Mouse (Mus musculus): Measurements from ENCODE around the gene Cdc14a. TPM values are rescaled to one million over a fixed set of nuclear protein-coding genes. Genes with fewer than 3 reads are reported as not detected.
A peak's percentile ranks its signal among the peaks of the same experiment; 100 is the strongest.

Cdc14a gene
- polyA plus RNA-seq, 1 experiment from 2014 or later = 2.0 TPM

GRCm38 (mm10) chr3:116310672-116311071 is 113.2 kb downstream of the Cdc14a start:
- Histone ChIP-seq H3K36me3 (ENCODE audit: control insufficient read depth, insufficient read depth) (no peaks in the 10 kb centered on the region), H3K4me2 (ENCODE audit: low read depth, low read length) (no peak overlapping the region), H3K27me3 (ENCODE audit: control insufficient read depth, insufficient read depth, low read depth, low read length) (no peaks in the 10 kb centered on the region), H3K9ac (ENCODE audit: low read depth, low read length) (no peak overlapping the region), H3K4me1 (ENCODE audit: control insufficient read depth, low read depth, low read length) (peaks cover 6% of the 10 kb centered on the region), H3K4me3 (ENCODE audit: low read depth, low read length) (no peak overlapping the region), H3K9me3 (replicated peaks; ENCODE audit: control insufficient read depth, low read length) (no peaks in the 10 kb centered on the region), H3K27ac (ENCODE audit: low read length) (no peak overlapping the region)
- ATAC-seq (ENCODE audit: low read depth) = peak; percentile 37; the same call in 1 of the 2 replicates
- WGBS (ENCODE audit: insufficient replicate concordance) = 64% methylated on average over 4 of the region's 4 CpGs

DNA sequence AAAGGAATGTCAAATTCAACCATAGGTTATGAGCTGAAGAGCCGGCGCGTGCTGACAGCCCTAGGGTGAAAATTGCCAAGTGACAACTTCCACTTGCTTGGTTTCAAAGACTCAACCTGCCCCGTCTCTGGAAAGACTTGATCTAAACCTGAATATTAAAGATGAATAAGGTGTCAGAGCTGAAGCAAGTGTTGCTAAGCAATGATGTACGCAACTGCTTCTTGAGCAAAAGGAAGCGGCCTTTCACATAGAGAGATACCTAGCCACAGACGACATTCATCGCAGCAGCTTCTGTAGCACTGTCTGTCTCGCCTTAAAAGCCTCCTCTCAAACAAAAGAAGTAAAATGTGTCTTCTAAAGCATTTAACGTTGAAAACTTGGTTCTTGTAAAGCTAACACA is 113.8 kb downstream of the Cdc14a start:
- no peaks in the 10 kb centered on the region for H3K27me3 ChIP-seq (ENCODE audit: control insufficient read depth, insufficient read depth, low read depth, low read length)
- H3K36me3 ChIP-seq (ENCODE audit: control insufficient read depth, insufficient read depth) = no peaks in the 10 kb centered on the region
- H3K4me2 ChIP-seq (ENCODE audit: low read depth, low read length) = no peak overlapping the region
- WGBS (ENCODE audit: insufficient replicate concordance) = 85% methylated on average over 10 of the region's 10 CpGs
- no peaks in the 10 kb centered on the region for H3K9me3 ChIP-seq (replicated peaks; ENCODE audit: control insufficient read depth, low read length)
- no peak overlapping the region for H3K4me3 ChIP-seq (ENCODE audit: low read depth, low read length)
- ATAC-seq (ENCODE audit: low read depth) = no peak
- no peak overlapping the region for H3K9ac ChIP-seq (ENCODE audit: low read depth, low read length)
- no peak overlapping the region for H3K27ac ChIP-seq (ENCODE audit: low read length)
- peaks cover 6% of the 10 kb centered on the region for H3K4me1 ChIP-seq (ENCODE audit: control insufficient read depth, low read depth, low read length)

DNA sequence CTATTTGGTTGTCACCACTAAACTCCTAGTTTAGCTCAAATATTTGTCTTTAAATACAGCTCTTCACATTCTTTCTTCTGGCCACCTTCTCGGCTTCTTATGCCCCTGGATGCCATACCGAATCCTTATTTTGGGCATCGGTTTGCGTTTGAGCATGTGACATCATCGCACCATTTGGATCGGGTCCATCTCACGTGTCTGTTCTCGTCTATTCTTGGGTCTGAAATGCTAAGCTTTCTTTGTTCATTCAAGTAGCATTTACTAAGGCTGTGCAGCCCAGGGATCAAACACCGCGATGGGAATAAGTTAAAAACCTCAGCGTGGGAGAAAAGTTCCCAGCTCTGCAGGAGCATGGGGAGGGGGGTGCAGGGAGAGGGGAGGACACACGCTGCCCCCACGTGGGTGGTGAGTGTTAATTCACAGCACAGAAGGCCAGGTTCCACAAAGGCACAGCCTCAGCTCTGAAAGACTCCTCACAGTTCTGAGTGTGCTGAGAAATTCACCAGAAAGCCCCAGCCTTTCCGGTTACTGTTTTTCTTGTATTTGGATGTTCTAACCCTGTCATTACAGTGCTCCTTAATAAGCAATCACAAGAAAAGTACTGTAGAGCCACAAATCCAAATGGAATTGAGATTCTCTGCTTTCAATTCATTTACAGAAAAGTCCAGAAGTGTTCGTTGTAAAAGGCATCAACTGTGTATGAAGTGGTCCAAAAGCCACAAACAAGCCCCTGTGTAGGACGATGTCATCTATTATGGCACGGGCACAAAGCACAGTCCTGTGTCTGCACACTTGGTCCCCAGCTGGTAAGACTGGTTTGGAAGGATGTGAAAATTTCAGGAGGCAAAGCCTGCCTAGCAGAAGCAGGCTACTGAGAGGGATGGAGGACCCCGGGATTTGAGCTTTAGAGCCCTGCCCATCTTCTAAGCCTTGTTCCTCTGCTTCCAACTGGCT is 118.8 kb downstream of the Cdc14a start:
- Histone ChIP-seq H3K4me1 (ENCODE audit: control insufficient read depth, low read depth, low read length) (no peaks in the 10 kb centered on the region), H3K27ac (ENCODE audit: low read length) (no peak overlapping the region), H3K4me3 (ENCODE audit: low read depth, low read length) (no peak overlapping the region), H3K36me3 (ENCODE audit: control insufficient read depth, insufficient read depth) (no peaks in the 10 kb centered on the region), H3K9me3 (replicated peaks; ENCODE audit: control insufficient read depth, low read length) (no peaks in the 10 kb centered on the region), H3K27me3 (ENCODE audit: control insufficient read depth, insufficient read depth, low read depth, low read length) (no peaks in the 10 kb centered on the region), H3K9ac (ENCODE audit: low read depth, low read length) (no peak overlapping the region), H3K4me2 (ENCODE audit: low read depth, low read length) (no peak overlapping the region)
- ATAC-seq (ENCODE audit: low read depth) = no peak
- WGBS (ENCODE audit: insufficient replicate concordance) = 75% methylated on average over 18 of the region's 18 CpGs

GRCm38 (mm10) chr3:116302581-116302980 is 121.3 kb downstream of the Cdc14a start:
- H3K27me3 ChIP-seq (ENCODE audit: control insufficient read depth, insufficient read depth, low read depth, low read length) = no peaks in the 10 kb centered on the region
- WGBS (ENCODE audit: insufficient replicate concordance) = 73% methylated on average over 7 of the region's 7 CpGs
- H3K9ac ChIP-seq (ENCODE audit: low read depth, low read length) = no peak overlapping the region
- H3K36me3 ChIP-seq (ENCODE audit: control insufficient read depth, insufficient read depth) = no peaks in the 10 kb centered on the region
- H3K27ac ChIP-seq (ENCODE audit: low read length) = no peak overlapping the region
- H3K4me3 ChIP-seq (ENCODE audit: low read depth, low read length) = no peak overlapping the region
- peak; percentile 58 for ATAC-seq (ENCODE audit: low read depth)
- no peaks in the 10 kb centered on the region for H3K9me3 ChIP-seq (replicated peaks; ENCODE audit: control insufficient read depth, low read length)
- no peak overlapping the region for H3K4me2 ChIP-seq (ENCODE audit: low read depth, low read length)
- H3K4me1 ChIP-seq (ENCODE audit: control insufficient read depth, low read depth, low read length) = no peaks in the 10 kb centered on the region

GRCm38 (mm10) chr3:116301754-116302153 is 122.1 kb downstream of the Cdc14a start:
- Histone ChIP-seq H3K27me3 (ENCODE audit: control insufficient read depth, insufficient read depth, low read depth, low read length) (no peaks in the 10 kb centered on the region), H3K4me2 (ENCODE audit: low read depth, low read length) (no peak overlapping the region), H3K27ac (ENCODE audit: low read length) (no peak overlapping the region), H3K4me1 (ENCODE audit: control insufficient read depth, low read depth, low read length) (no peaks in the 10 kb centered on the region), H3K9ac (ENCODE audit: low read depth, low read length) (no peak overlapping the region), H3K36me3 (ENCODE audit: control insufficient read depth, insufficient read depth) (no peaks in the 10 kb centered on the region), H3K9me3 (replicated peaks; ENCODE audit: control insufficient read depth, low read length) (no peaks in the 10 kb centered on the region), H3K4me3 (ENCODE audit: low read depth, low read length) (no peak overlapping the region)
- ATAC-seq (ENCODE audit: low read depth) = peak; percentile 80
- 60% methylated on average over 6 of the region's 6 CpGs for WGBS (ENCODE audit: insufficient replicate concordance)

GRCm38 (mm10) chr3:116298727-116299126 is 125.1 kb downstream of the Cdc14a start:
- H3K27ac ChIP-seq (ENCODE audit: low read length) = no peak overlapping the region
- no peaks in the 10 kb centered on the region for H3K27me3 ChIP-seq (ENCODE audit: control insufficient read depth, insufficient read depth, low read depth, low read length)
- 73% methylated on average over 10 of the region's 10 CpGs for WGBS (ENCODE audit: insufficient replicate concordance)
- no peaks in the 10 kb centered on the region for H3K9me3 ChIP-seq (replicated peaks; ENCODE audit: control insufficient read depth, low read length)
- no peaks in the 10 kb centered on the region for H3K4me1 ChIP-seq (ENCODE audit: control insufficient read depth, low read depth, low read length)
- H3K36me3 ChIP-seq (ENCODE audit: control insufficient read depth, insufficient read depth) = no peaks in the 10 kb centered on the region
- H3K4me2 ChIP-seq (ENCODE audit: low read depth, low read length) = no peak overlapping the region
- no peak for ATAC-seq (ENCODE audit: low read depth)
- H3K9ac ChIP-seq (ENCODE audit: low read depth, low read length) = no peak overlapping the region
- H3K4me3 ChIP-seq (ENCODE audit: low read depth, low read length) = no peak overlapping the region

DNA sequence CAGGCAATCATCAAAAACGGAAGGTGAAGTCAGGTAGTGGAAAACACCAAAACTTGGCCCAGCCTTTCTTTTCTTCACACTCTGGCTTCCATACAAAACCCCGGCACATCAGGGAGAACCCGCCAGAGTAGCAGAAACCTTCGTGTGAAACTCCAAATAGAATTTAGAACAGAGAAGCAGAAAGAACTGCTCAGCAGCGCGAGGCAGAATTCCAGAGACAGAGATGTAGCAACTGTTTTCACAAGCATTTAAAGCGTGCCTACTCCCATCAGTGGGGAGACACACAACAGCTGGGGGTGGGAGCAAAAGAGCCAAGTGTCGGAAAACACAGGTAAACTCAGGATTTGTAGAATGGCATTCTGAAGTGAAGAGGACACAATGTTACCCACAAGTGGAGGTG is 125.8 kb downstream of the Cdc14a start:
- no peak overlapping the region for H3K9ac ChIP-seq (ENCODE audit: low read depth, low read length)
- WGBS (ENCODE audit: insufficient replicate concordance) = 79% methylated on average over 8 of the region's 8 CpGs
- H3K27me3 ChIP-seq (ENCODE audit: control insufficient read depth, insufficient read depth, low read depth, low read length) = no peaks in the 10 kb centered on the region
- no peaks in the 10 kb centered on the region for H3K36me3 ChIP-seq (ENCODE audit: control insufficient read depth, insufficient read depth)
- H3K4me3 ChIP-seq (ENCODE audit: low read depth, low read length) = no peak overlapping the region
- H3K4me2 ChIP-seq (ENCODE audit: low read depth, low read length) = no peak overlapping the region
- H3K27ac ChIP-seq (ENCODE audit: low read length) = no peak overlapping the region
- H3K9me3 ChIP-seq (replicated peaks; ENCODE audit: control insufficient read depth, low read length) = no peaks in the 10 kb centered on the region
- no peak for ATAC-seq (ENCODE audit: low read depth)
- no peaks in the 10 kb centered on the region for H3K4me1 ChIP-seq (ENCODE audit: control insufficient read depth, low read depth, low read length)

DNA sequence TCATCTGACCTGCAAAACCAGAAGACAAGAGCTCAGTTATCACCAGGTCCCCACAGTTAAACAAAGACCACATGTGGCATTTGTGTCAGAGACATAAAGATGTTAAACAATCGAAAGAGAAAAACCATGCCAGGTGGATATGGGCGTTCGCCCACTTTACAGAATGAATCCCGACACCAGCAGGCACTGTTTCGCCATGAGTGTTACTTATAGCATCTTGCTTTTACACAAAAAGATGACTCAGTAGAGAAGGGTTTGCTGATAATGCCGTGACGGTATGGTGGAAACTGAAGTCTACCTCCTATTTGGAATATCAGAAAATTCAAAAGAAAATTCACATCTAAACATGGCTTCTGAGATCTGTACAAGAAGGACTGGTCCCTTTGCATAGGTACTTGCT is 126.7 kb downstream of the Cdc14a start:
- Histone ChIP-seq H3K27me3 (ENCODE audit: control insufficient read depth, insufficient read depth, low read depth, low read length) (no peaks in the 10 kb centered on the region), H3K4me2 (ENCODE audit: low read depth, low read length) (no peak overlapping the region), H3K27ac (ENCODE audit: low read length) (no peak overlapping the region), H3K4me1 (ENCODE audit: control insufficient read depth, low read depth, low read length) (no peaks in the 10 kb centered on the region), H3K36me3 (ENCODE audit: control insufficient read depth, insufficient read depth) (no peaks in the 10 kb centered on the region), H3K4me3 (ENCODE audit: low read depth, low read length) (no peak overlapping the region), H3K9me3 (replicated peaks; ENCODE audit: control insufficient read depth, low read length) (no peaks in the 10 kb centered on the region), H3K9ac (ENCODE audit: low read depth, low read length) (no peak overlapping the region)
- 81% methylated on average over 7 of the region's 7 CpGs for WGBS (ENCODE audit: insufficient replicate concordance)
- ATAC-seq (ENCODE audit: low read depth) = no peak

- no peak for ATAC-seq (ENCODE audit: low read depth)
- Histone ChIP-seq H3K27ac (ENCODE audit: low read length) (no peak overlapping the region), H3K4me2 (ENCODE audit: low read depth, low read length) (no peak overlapping the region), H3K36me3 (ENCODE audit: control insufficient read depth, insufficient read depth) (no peaks in the 10 kb centered on the region), H3K9ac (ENCODE audit: low read depth, low read length) (no peak overlapping the region), H3K9me3 (replicated peaks; ENCODE audit: control insufficient read depth, low read length) (no peaks in the 10 kb centered on the region), H3K4me3 (ENCODE audit: low read depth, low read length) (no peak overlapping the region), H3K27me3 (ENCODE audit: control insufficient read depth, insufficient read depth, low read depth, low read length) (no peaks in the 10 kb centered on the region), H3K4me1 (ENCODE audit: control insufficient read depth, low read depth, low read length) (no peaks in the 10 kb centered on the region; the same call in 1 of the 2 replicates)
- WGBS (ENCODE audit: insufficient replicate concordance) = 70% methylated on average over 9 of the region's 9 CpGs
Observed at GRCm38 (mm10) chr3:116290041-116290815, 133.6 kb downstream of the Cdc14a start.

All from liver, embryonic 16.5 days (tissue).